Mouse (Mus musculus) limb, embryonic 14.5 days (tissue): ENCODE data around the gene Hils1. TPM values are rescaled to one million over a fixed set of nuclear protein-coding genes. Genes with fewer than 3 reads are reported as not detected.
A peak's percentile ranks its signal among the peaks of the same experiment; 100 is the strongest.

Source experiments
- ATAC-seq: fragments of 200-750 bp; cut with Nextera tagmentation; 2 replicates; pipeline ENCODE4 v1.8.0; 2017; ENCODE audit warnings: low read depth, moderate number of reproducible peaks, moderate TSS enrichment; ENCODE audit not compliant: low FRiP score
- DNase-seq: peaks from one replicate; pipeline ENCODE4 v3.0.0-alpha.2; 2015; ENCODE audit warnings: low spot score
- H3K27ac ChIP-seq: fragments of 300-500 bp; sonication (generic); replicated peaks from 2 replicates; pipeline ENCODE4 v1.5.1; 2014; ENCODE audit warnings: low read depth, mild to moderate bottlenecking, low read length, moderate library complexity, mixed read lengths
- H3K27me3 ChIP-seq: fragments of 300-500 bp; sonication (generic); 2 replicates; pipeline ENCODE4 v1.6.1; 2014; ENCODE audit warnings: low read length, mixed read lengths; ENCODE audit not compliant: control insufficient read depth, insufficient read depth
- H3K36me3 ChIP-seq: fragments of 300-500 bp; sonication (generic); 2 replicates; pipeline ENCODE4 v1.6.1; 2014; ENCODE audit warnings: mild to moderate bottlenecking, low read length, moderate library complexity, mixed read lengths; ENCODE audit not compliant: control insufficient read depth, insufficient read depth
- H3K4me1 ChIP-seq: fragments of 300-500 bp; sonication (generic); 2 replicates; pipeline ENCODE4 v1.6.1; 2014; ENCODE audit warnings: antibody characterized with exemption, low read length, mixed read lengths; ENCODE audit not compliant: control insufficient read depth, insufficient read depth
- H3K4me2 ChIP-seq: fragments of 300-500 bp; sonication (generic); replicated peaks from 2 replicates; pipeline ENCODE4 v1.6.1; 2014; ENCODE audit warnings: low read depth, mild to moderate bottlenecking, low read length, moderate library complexity; ENCODE audit not compliant: severe bottlenecking
- H3K4me3 ChIP-seq: fragments of 300-500 bp; sonication (generic); replicated peaks from 2 replicates; pipeline ENCODE4 v1.5.1; 2014; ENCODE audit warnings: low read length
- H3K9ac ChIP-seq: fragments of 300-500 bp; sonication (generic); 2 replicates; pipeline ENCODE4 v1.6.1; 2014; ENCODE audit warnings: mild to moderate bottlenecking, low read depth, low read length, moderate library complexity; ENCODE audit not compliant: severe bottlenecking
- H3K9me3 ChIP-seq: fragments of 300-500 bp; sonication (generic); 2 replicates; pipeline ENCODE4 v1.6.1; 2016; ENCODE audit warnings: low read length; ENCODE audit not compliant: control insufficient read depth
- POLR2A ChIP-seq: fragments of 200-500 bp; IDR thresholded peaks from 2 replicates; pipeline ENCODE4 v1.8.0; 2012; ENCODE audit warnings: inconsistent platforms, mild to moderate bottlenecking, moderate library complexity, borderline replicate concordance; ENCODE audit not compliant: insufficient read depth, insufficient read length; ENCODE audit errors: extremely low read depth
- WGBS: fragments of 180-500 bp; shearing (Covaris S2); extraction: QIAGEN DNeasy Blood & Tissue Kit; methylation state at CpG from one replicate; pipeline ENCODE4 v1.1.7; 2014; 5-methylcytosine and 5-hydroxymethylcytosine counted together
- polyA plus RNA-seq, 2 experiments: library from polyadenylated mRNA; depleted of rRNA in 1 of 2; stranded (reverse) in 1 of 2; unstranded in 1 of 2; fragments of >200 nt; fragmentation: Nextera tagmentation in 1 of 2; extraction: Ambion mirVana in 1 of 2; gene quantifications; 2 replicates each; pipeline versions ENCODE4 v1.2.1 to v1.2.3; 2012 to 2014

Hils1 gene
- polyA plus RNA-seq, 2 experiments = 0.29 to 0.58 TPM

DNA sequence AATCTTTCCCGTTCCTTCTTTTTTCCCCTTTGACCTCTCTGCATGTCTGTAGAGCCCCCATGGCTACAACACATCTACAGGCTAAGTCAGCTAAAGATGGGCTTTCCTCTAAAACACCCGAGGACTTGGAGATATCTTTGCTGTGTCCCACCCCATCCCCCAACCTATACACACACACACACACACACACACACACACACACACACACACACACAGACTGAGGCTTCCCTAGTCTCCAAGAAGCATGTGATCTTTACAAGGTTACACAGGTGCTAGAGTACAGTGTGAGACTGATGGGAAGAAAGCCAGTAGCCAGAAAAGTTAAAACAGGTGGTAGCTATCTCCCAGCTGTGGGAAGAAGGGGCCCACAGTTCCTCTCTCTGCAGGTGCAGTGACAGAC is 19.0 kb downstream of the Hils1 start:
- no peak overlapping the region for H3K4me3 ChIP-seq
- DNase-seq (no peak), ATAC-seq (no peak)
- no peaks in the 10 kb centered on the region for H3K36me3 ChIP-seq
- H3K4me1 ChIP-seq = peaks cover 28% of the 10 kb centered on the region
- H3K9ac ChIP-seq = no peak overlapping the region
- TF ChIP-seq POLR2A = no peak
- H3K27ac ChIP-seq = no peak overlapping the region
- no peaks in the 10 kb centered on the region for H3K27me3 ChIP-seq
- H3K4me2 ChIP-seq = no peak overlapping the region
- H3K9me3 ChIP-seq = no peaks in the 10 kb centered on the region
- 72% methylated on average over 2 of the region's 2 CpGs for WGBS

DNA sequence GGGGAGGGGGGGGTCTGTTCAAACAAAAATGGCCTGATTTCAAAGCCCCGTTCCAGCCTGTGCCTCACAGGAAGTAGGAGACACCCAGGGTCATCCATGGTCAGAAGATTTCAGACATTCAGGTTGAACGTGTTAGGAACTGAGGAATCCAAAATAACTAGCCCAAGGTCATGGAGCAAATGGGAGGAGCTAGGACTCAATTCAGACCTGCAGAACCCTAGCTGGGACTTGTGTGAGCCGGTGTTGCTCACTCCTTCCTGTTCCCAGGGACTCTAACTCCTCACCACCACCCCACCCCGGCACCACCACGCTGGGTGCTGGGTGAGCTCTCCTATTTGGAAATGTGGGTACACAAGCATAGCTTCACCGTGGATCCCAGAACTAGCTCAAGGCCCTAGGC is 19.9 kb downstream of the Hils1 start:
- no peak overlapping the region for H3K4me3 ChIP-seq
- peaks cover 30% of the 10 kb centered on the region for H3K4me1 ChIP-seq
- H3K27me3 ChIP-seq = no peaks in the 10 kb centered on the region
- H3K27ac ChIP-seq = no peak overlapping the region
- no peak overlapping the region for H3K9ac ChIP-seq
- ATAC-seq = no peak
- WGBS = 53% methylated on average over 6 of the region's 6 CpGs
- no peak overlapping the region for H3K4me2 ChIP-seq
- DNase-seq = no peak
- TF ChIP-seq POLR2A = no peak
- no peaks in the 10 kb centered on the region for H3K36me3 ChIP-seq
- H3K9me3 ChIP-seq = no peaks in the 10 kb centered on the region

DNA sequence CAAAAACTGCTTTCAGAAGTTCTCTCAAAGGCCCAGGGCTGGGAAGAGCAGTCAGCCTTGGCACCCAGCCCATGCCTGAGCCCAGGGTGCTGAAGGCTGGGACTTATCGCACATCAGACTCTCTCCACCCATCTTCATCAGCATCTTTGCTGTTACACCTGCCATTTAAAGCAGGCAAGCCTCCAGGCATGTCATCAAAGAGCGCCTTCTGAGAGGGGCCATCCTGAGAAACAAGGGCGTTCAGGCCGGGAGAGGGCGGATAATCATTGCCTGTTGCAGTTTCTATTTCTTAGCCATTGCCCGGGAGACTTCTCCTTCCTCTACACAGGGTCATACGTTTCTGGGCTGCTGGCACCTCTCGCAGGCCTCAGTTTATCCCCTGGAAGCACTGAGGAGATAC is 20.5 kb downstream of the Hils1 start:
- Histone ChIP-seq H3K36me3 (no peaks in the 10 kb centered on the region), H3K4me1 (peaks cover 35% of the 10 kb centered on the region), H3K4me3 (no peak overlapping the region), H3K4me2 (no peak overlapping the region), H3K27ac (no peak overlapping the region), H3K9me3 (no peaks in the 10 kb centered on the region), H3K27me3 (no peaks in the 10 kb centered on the region), H3K9ac (no peak overlapping the region)
- WGBS = 65% methylated on average over 8 of the region's 8 CpGs
- ATAC-seq (no peak), DNase-seq (no peak)
- TF ChIP-seq POLR2A = no peak

DNA sequence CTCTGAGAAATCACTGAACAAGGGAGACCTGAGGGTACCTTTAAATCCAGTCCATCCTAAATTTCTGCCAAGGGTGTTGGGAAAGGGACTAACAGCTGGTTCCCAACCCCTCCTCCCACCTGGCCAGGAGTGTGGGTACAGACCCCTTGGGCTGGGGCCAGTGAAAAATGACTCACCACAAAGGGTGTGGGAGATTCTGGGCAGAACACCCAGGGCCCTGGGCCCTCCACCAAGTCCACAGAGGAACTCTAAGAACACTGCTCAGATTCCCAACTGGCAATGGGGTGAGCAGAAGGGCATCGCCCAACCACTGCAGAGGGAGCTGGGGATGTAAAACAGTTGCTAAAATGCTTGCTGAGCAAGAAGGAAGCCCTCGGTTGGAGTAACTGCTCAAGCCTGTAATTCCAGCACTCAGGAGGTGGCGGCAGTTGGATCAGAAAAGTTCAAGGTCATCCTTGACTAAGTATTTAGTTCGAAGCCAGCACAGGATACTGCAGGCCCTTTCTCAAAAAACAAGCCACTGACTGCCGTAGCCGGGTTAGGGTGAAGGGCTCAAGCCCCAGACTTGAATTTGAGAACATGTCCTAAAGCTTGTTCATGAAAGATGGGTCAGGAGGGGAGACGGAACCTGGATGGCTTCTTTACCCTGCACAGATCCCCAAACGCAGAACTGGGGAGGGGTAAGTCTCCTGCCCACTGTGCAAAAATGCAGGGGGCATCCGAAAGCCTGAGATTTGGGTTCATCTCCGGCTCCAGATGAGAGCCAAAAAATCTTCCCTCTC is 21.6 kb downstream of the Hils1 start:
- Histone ChIP-seq H3K27me3 (no peaks in the 10 kb centered on the region), H3K27ac (peak overlapping the region; percentile 74), H3K9me3 (no peaks in the 10 kb centered on the region), H3K36me3 (no peaks in the 10 kb centered on the region), H3K9ac (peak overlapping the region; percentile 50), H3K4me2 (peak overlapping the region; percentile 100), H3K4me3 (peak overlapping the region; percentile 87), H3K4me1 (peaks cover 46% of the 10 kb centered on the region)
- DNase-seq (no peak), ATAC-seq (no peak)
- WGBS = 13% methylated on average over 10 of the region's 10 CpGs
- TF ChIP-seq POLR2A = no peak

DNA sequence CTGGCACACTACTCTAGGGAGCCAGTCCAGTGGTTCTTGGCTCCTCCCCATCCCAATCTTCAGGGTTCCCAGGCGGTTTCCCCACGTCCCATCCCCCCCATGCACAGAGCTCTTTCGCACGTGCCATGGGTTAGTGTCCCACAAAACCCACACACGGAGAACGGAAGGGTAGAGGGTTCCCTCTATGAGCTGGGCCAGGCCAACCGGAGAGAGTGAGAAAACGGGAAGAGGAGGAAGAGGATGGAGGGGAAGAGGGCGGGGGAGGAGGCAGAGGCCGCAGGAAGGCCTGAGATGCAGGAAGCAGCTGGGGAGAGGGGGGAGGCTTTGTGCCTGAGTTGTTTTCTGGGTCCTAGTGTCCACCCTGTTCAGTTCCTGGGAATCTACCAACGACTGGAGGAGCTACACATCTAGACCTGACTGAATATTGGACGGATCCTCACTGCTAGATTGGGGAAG is 22.2 kb downstream of the Hils1 start:
- H3K4me2 ChIP-seq = peak overlapping the region; percentile 100
- H3K4me3 ChIP-seq = peak overlapping the region; percentile 87
- H3K27me3 ChIP-seq = no peaks in the 10 kb centered on the region
- peaks cover 52% of the 10 kb centered on the region for H3K4me1 ChIP-seq
- TF ChIP-seq POLR2A = peak; percentile 28; the same call in 1 of the 2 replicates
- peak overlapping the region; percentile 74 for H3K27ac ChIP-seq
- H3K36me3 ChIP-seq = 0 out of 2 replicates have a peak, but pooled peaks cover 5% of the 10 kb centered on the region
- ATAC-seq = peak; percentile 76
- WGBS = under 1% methylated on average over 12 of the region's 12 CpGs
- no peaks in the 10 kb centered on the region for H3K9me3 ChIP-seq
- H3K9ac ChIP-seq = peak overlapping the region; percentile 50
- DNase-seq = peak; percentile 93
